Mouse (Mus musculus): Measurements from ENCODE around the gene Col15a1. TPM values are rescaled to one million over a fixed set of nuclear protein-coding genes. Genes with fewer than 3 reads are reported as not detected.
A peak's percentile ranks its signal among the peaks of the same experiment; 100 is the strongest.

Col15a1 gene
- polyA plus RNA-seq, 1 experiment from 2014 or later = 0.09 TPM

- no peak for DNase-seq (ENCODE audit: low read depth, low spot score)
- H3K27me3 ChIP-seq = no peaks in the 10 kb centered on the region
- ATAC-seq = no peak
- no peak for TF ChIP-seq CTCF (IDR thresholded peaks at IDR 0.05)
- POLR2A ChIA-PET = no interaction called here
- in situ Hi-C loops (cut with MboI; ENCODE audit: low pct_unique_long_range_greater_than_20kb) = no loop called here
- CTCF ChIA-PET = no interaction called here
Measured at GRCm38 (mm10) chr4:47333541-47333940, 125.6 kb downstream of the Col15a1 start.

DNA sequence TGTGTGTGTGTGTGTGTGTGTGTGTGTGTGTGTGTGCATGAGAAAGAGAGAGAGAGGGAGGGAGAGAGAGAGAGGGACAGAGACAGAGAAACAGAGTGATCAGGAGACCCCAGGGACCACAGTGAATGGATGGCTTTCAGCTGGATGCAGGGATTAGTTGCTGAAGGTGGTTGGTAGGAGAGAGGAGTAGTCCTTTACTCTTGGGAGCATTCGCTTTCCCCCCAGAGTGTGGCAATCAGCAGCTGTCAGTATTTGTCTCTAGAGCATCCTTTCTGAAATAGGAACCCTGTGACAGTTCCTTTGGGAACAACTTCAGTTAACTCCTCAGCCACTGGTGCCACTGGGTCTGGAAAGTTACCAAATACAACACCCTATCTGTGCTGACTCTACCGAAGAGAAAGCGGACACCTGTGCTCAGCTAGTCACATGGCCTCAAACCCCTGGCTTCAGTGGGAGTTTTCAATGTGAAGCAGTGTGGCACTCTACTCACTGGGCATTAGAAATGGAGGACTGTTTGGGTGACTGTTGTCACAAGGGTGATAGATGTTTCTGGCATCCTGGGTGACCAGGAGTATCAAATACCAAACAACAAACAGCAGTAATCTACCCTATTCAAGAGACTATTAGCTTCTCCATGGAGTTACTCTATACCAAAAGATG is 129.1 kb downstream of the Col15a1 start:
- in situ Hi-C loops (cut with MboI; ENCODE audit: low pct_unique_long_range_greater_than_20kb) = no loop called here
- CTCF ChIA-PET = interaction anchor here (1.0 kb wide), 1 partner anchor 11 kb away, joined by 3 read pairs; no protein-coding TSS in a partner anchor
- H3K27me3 ChIP-seq = no peaks in the 10 kb centered on the region
- TF ChIP-seq CTCF (IDR thresholded peaks at IDR 0.05) = no peak
- POLR2A ChIA-PET = no interaction called here
- no peak for ATAC-seq
- no peak for DNase-seq (ENCODE audit: low read depth, low spot score)

DNA sequence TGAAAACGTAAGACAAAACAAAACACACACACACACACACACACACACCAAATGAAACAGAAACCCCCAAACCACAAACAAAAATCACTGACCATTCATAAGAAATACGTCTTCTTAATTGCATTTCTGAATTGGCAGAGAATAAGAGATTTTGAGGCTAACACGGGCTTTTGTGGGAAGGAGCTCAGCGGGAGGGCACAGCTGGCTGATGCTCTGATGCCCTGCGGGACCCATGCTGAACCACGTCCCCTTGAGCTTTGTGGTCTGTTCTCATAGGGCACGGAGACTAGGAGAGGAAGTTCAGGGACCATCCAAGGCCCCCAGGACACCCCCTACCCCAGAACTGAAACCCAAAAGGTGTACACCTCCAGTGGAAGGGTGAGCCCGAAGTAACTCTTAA is 134.7 kb downstream of the Col15a1 start:
- no peak for TF ChIP-seq CTCF (IDR thresholded peaks at IDR 0.05)
- H3K27me3 ChIP-seq = no peaks in the 10 kb centered on the region
- no peak for DNase-seq (ENCODE audit: low read depth, low spot score)
- ChIA-PET CTCF (no interaction called here), POLR2A (no interaction called here)
- in situ Hi-C loops (cut with MboI; ENCODE audit: low pct_unique_long_range_greater_than_20kb) = no loop called here
- ATAC-seq = no peak

DNA sequence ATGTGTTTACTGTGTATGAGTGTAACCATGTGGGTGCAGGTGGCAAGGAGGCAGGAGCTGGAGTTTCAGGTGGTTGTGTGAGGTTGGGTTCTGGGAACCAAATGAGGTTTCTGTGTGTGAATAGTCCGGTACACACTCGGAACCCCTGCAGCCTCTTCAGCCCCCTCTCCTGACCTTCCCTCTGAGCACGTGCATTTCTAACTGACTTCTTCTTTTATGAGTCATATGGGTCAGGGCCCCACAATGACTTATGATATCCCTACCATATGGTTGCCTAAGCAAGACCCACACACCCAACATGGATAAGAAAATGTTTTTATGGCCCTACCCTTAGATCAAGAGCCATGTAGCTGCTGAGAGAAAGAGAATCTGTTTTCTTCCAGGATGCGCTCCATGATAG is 139.1 kb downstream of the Col15a1 start:
- no peak for DNase-seq (ENCODE audit: low read depth, low spot score)
- ChIA-PET CTCF (interaction anchor here (1.2 kb wide), 1 partner anchor 92 kb away, joined by 4 read pairs; no protein-coding TSS in a partner anchor), POLR2A (no interaction called here)
- in situ Hi-C loops (cut with MboI; ENCODE audit: low pct_unique_long_range_greater_than_20kb) = no loop called here
- no peak for TF ChIP-seq CTCF (IDR thresholded peaks at IDR 0.05)
- no peak for ATAC-seq
- no peaks in the 10 kb centered on the region for H3K27me3 ChIP-seq

DNA sequence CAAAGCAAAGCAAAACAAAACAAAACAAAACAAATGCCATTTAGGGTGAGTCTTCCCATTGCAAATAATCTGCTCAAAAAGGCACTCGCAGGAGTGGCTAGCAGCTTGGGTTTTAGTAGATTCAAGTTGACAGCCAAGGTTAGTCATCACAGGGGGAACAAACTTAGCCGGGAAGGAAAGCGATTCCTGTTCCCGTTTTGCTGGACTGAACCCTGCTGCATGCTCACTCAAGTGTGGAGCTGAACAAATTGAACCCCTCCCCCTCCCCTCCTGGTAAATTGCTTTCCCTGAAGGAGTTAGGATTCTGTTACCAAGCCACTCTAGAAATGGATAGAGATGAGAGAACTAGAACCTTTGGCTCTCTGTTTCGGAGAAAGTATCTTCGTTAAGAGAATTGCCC is 141.8 kb downstream of the Col15a1 start:
- TF ChIP-seq CTCF (IDR thresholded peaks at IDR 0.05) = no peak
- H3K27me3 ChIP-seq = no peaks in the 10 kb centered on the region
- DNase-seq (ENCODE audit: low read depth, low spot score) = no peak
- in situ Hi-C loops (cut with MboI; ENCODE audit: low pct_unique_long_range_greater_than_20kb) = loop anchor here (5.0 kb wide), 4 partner anchors 32 to 227 kb away; no protein-coding TSS in a partner anchor
- no peak for ATAC-seq
- ChIA-PET POLR2A (no interaction called here), CTCF (interaction anchor here (0.8 to 1.8 kb wide), 2 partner anchors 95 to 103 kb away, joined by 5 read pairs; no protein-coding TSS in a partner anchor)

- in situ Hi-C loops (cut with MboI; ENCODE audit: low pct_unique_long_range_greater_than_20kb) = loop anchor here (5.0 kb wide), 4 partner anchors 34 to 229 kb away; no protein-coding TSS in a partner anchor
- no peak for ATAC-seq
- no peak for DNase-seq (ENCODE audit: low read depth, low spot score)
- CTCF ChIA-PET = interaction anchor here (0.6 to 2.3 kb wide), 16 partner anchors 10 to 152 kb away, joined by 3 to 15 read pairs (median 3); no protein-coding TSS in a partner anchor
- H3K27me3 ChIP-seq = no peaks in the 10 kb centered on the region
- POLR2A ChIA-PET = no interaction called here
- TF ChIP-seq CTCF (IDR thresholded peaks at IDR 0.05) = peak; percentile 45
Measured at GRCm38 (mm10) chr4:47351386-47352049, 143.6 kb downstream of the Col15a1 start.

DNA sequence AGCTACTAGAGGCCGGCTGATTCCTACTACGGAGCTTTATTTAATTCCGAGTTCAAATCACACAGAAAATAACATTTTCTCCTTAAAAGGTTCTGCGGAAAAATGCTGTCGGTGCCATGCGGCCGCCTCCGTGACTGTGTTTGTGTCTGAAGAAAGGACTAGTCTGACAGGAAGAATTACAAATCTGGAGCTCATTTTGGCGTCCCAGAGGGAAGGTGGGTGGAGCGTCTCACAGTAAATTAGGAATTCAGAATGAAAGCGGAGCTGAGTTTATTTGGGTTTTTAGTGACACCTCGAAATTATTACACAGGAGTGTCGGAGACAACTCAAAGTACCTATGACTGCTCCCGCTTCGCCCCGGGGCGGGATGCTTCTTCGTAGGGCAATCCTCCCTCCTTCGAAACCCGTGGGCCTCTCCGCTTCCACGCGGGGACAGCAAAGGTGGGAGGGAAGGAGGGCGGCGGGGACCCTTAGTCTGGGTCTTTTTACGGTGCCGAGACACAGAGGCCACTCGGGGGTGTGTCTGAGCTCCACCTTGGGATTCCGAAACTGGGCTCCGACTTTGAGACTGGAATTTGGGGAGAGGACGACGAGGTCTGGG is 144.2 kb downstream of the Col15a1 start:
- ChIA-PET CTCF (interaction anchor here (0.6 to 2.3 kb wide), 17 partner anchors 10 to 153 kb away, joined by 3 to 15 read pairs (median 3); no protein-coding TSS in a partner anchor), POLR2A (interaction anchor here (1.5 kb wide), 1 partner anchor 56 kb away, joined by 7 read pairs; no protein-coding TSS in a partner anchor)
- ATAC-seq = no peak
- TF ChIP-seq CTCF (IDR thresholded peaks at IDR 0.05) = no peak
- no peaks in the 10 kb centered on the region for H3K27me3 ChIP-seq
- in situ Hi-C loops (cut with MboI; ENCODE audit: low pct_unique_long_range_greater_than_20kb) = loop anchor here (5.0 kb wide), 4 partner anchors 35 to 230 kb away; no protein-coding TSS in a partner anchor
- DNase-seq (ENCODE audit: low read depth, low spot score) = no peak

DNA sequence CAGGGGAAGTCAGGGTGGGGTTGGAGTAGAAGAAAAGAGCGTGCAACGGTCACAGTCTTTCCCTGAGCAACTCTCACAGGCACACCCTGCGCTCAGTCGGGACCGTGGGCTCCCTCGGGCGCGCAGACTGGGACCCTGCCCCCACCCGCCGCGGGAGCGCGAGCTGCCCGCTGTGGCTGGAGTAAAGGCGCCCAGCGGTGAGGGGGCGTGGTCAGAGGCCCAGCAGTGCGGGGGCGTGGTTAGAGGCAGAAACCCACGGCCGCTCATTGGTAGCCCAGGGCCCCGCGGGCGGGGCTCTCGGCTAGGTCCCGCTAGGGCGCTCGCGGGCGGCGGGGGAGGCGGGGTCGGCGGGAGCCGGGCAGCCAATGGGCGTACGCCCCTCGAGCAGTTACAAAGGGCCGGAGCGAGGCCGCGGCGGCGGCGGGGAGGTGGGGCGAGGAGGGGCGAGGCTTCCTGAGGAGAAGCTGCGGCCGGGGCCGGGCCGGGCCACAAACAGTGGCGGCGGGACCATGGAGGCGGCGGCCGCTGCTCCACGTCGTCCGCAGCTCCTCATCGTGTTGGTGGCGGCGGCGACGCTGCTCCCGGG is 144.9 kb downstream of the Col15a1 start, which contains the start of gene Tgfbr1:
Gene Tgfbr1 (plus strand): TSS at position 420 of the 586 bp plus-strand sequence.
- H3K27me3 ChIP-seq = no peaks in the 10 kb centered on the region
- POLR2A ChIA-PET = interaction anchor here (1.0 to 1.5 kb wide), 2 partner anchors 57 to 122 kb away, joined by 3 to 7 read pairs; no protein-coding TSS in a partner anchor
- CTCF ChIA-PET = interaction anchor here (0.9 to 2.3 kb wide), 9 partner anchors 9 to 154 kb away, joined by 3 to 15 read pairs (median 3); no protein-coding TSS in a partner anchor
- TF ChIP-seq CTCF (IDR thresholded peaks at IDR 0.05) = no peak
- peak; percentile 98 for ATAC-seq
- peak; percentile 81 for DNase-seq (ENCODE audit: low read depth, low spot score)
- in situ Hi-C loops (cut with MboI; ENCODE audit: low pct_unique_long_range_greater_than_20kb) = loop anchor here (5.0 kb wide), 4 partner anchors 36 to 231 kb away; no protein-coding TSS in a partner anchor

GRCm38 (mm10) chr4:47353416-47354111 is 145.6 kb downstream of the Col15a1 start:
- no peaks in the 10 kb centered on the region for H3K27me3 ChIP-seq
- in situ Hi-C loops (cut with MboI; ENCODE audit: low pct_unique_long_range_greater_than_20kb) = loop anchor here (5.0 kb wide), 4 partner anchors 36 to 231 kb away; no protein-coding TSS in a partner anchor
- ChIA-PET CTCF (interaction anchor here (0.9 to 2.3 kb wide), 4 partner anchors 64 to 107 kb away, joined by 3 to 15 read pairs (median 4); no protein-coding TSS in a partner anchor), POLR2A (interaction anchor here (1.0 to 1.5 kb wide), 2 partner anchors 57 to 123 kb away, joined by 3 to 7 read pairs; no protein-coding TSS in a partner anchor)
- no peak for DNase-seq (ENCODE audit: low read depth, low spot score)
- no peak for TF ChIP-seq CTCF (IDR thresholded peaks at IDR 0.05)
- peak; percentile 57 for ATAC-seq

Measured in Patski (cell line).